Mouse (Mus musculus) embryo, embryonic 9.5 days (tissue): Measurements from ENCODE around the gene Tnrc18.

Source experiments
- DNase-seq: peaks from one replicate; pipeline ENCODE4 v3.0.0-alpha.2; 2017; ENCODE audit errors: extremely low spot score

Tnrc18 gene

DNA sequence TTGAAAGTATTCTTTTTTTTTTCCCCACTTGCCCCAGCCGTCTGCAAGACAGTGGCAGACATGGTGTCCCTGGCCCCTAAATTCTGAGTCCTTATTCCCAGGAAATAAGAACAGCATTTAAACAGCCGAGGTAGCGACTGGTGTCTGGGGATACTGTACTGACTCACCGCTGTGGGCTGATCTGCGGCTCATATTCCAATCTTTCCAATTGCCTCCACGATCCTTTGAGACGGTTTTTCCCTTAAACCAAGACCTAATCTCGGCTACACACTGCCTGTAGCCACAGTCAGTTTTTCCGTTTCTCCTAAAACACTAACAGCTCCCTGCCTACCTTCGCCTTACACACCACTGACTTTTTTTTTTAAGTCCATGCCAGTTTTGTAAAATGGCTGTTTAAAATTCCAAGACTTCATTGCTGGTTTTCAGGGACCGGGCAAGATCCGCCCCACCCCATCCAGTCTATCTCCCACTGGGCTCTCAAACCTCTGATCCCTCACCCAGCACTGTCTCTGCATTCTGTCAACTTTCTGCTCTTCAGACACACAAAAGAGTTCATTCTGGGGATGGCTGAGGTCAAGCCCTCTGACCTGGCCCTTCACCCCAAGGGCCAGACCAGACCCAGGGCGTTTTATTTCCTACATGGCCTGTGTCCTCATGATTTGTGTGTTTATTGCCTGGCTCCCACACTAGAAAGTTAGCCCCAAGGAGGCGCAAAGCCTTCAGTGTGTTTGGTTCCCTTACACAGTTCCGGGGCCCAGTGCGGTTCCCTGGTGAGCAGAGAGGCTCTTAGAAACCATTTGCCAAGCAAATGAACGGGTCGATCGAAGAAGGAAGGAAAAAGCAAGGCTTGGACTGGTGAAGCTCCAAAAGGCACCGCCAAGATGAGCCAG lies 6.5 kb downstream of the Tnrc18 start:
- peak; percentile 91 for DNase-seq

DNA sequence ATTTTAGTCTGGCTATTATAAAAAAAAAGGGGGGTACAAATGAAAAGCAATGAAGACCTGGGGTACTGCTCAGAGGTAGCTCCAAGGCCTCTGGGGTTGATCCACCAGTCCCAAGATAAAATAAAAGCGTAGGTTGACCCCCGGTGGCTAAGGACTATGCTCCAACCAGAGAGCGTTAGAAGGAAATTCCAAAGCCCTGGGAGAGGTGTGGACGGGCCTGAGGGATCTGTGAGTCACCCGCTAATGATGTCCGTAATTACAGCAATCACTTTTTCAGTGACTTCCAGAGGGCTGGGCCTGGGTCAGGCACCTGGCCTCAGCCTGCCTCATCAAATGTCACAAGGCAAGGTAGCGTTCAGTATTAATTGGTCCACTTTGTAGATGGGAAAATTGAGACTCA lies 9.8 kb downstream of the Tnrc18 start:
- DNase-seq = no peak

DNA sequence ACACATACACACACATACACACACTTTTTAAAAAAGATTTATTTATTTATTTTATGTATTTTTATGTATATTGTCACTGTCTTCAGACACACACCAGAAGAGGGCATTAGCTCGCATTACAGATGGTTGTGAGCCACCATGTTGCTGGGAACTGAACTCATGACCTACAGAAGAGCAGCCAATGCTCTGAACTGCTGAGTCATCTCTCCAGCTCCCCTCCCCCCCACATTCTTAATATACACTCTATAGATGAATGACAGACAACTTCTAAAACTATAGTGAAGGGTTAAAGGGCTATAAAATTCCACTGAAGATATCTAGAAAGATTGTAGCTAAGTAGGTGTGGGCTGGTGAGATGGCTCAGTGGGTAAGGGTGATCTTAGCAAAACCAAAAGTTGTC lies 13.7 kb downstream of the Tnrc18 start:
- no peak for DNase-seq

DNA sequence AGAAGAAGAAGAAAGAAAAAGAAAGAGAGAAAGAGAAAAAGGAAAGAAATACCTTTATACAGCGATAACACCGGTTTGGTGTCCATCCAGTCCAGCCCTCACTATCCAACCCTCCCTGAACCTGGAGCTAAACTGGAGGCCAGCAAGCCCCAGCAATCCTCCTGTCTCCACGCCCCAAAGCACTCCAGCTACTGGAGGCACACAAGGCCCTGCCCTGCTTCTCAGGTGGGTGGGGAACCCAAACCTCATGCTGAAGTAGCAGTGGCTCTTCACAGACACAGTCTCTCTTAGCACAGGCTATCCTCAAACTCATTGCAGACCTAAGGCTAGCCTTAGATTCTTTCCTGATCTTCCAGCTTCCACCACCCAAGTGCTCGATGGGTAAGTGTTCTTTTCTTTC lies 14.6 kb downstream of the Tnrc18 start:
- no peak for DNase-seq

DNA sequence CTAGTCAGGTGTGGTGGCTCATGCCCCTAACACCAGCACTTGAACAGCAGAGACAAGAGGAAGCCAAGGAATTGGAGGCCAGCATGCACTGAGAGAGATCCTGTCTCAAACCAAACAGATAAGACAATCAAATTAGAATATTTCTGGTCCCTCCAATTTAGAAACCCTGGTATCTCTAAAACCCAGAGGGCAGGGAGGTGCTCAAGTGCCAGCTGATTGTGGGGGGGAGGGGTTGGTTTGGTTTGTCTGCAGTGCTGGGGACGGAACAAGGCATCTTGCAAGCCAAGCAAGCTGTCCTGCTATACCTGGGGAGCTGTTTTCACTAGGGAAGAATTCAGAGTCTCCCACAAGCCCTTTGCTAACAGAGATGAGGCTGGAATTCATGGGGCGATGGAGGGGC lies 15.5 kb downstream of the Tnrc18 start:
- DNase-seq = no peak

DNA sequence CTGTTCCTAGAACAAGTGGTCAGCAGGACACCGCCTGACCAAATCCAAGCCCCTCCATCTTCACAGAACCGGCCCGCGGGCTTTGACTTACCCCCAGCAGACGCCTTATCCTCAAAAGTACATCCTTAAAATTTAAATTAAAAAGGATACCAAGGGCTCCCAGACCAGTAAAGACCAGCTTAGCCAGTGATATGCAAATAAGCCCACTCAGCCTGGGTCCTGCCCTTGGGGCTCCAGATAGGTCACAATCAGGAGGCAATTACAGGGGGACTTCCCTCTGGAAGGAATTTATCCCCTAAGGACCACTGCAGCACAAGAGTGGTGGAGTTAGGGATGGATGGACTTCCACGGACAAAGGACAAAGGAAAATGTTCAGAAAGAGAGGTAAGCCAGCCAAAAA lies 16.8 kb downstream of the Tnrc18 start:
- no peak for DNase-seq

DNA sequence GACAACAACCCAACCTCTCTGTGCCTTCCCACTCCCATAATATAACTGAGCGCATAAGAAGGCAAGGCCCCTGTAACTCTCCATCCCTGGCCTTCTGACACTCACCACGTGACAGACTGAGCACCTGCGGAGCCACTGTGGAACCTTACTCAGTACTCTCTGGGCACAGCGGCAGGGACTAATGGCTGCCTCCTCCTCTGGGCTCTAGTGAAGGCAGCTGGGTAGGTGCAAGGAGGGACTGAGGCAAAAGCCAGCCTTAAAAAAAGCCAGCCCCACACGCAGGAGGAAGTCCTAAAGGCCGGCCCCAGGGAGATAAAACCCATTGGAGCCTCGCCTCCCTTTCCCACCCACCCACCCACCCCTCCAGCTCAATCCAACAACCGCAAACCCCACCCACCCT lies 17.3 kb downstream of the Tnrc18 start:
- DNase-seq = no peak

DNA sequence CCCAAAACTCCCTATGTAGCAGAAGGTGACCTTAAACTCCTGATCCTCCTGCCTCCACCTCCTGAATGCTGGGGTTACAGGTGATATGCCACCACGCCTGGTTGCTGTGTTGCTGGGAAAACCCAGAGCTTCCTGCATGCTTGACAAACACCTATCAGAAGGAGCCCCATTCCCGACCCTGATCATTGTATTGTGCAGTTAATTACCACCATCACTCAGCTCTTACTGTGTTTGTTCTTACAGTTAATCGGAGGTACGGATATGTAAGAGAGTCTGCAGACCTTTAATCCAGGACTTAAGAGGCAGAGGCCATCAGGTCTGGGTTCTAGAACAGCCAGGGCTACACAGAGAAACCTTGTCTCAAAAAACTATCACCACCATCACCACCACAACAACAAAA lies 18.2 kb downstream of the Tnrc18 start:
- DNase-seq = no peak

DNA sequence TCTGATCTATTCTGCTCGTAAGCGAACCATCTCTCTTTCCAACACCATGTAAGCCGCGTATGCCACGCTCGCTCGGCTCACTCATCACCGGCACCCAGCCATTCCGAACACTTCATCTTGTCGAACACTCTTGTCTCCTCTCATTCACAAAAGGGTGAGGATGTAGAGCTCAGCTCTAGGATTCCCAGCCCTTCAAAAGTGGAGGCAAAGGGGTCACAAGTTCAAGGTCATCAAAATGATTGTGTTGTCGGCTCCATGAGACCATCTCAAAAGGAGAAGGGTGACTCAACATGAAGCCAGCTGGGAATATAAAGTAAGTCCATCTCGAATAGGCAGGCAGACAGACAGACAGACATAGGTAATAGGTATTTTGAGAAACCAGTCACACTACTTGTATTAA lies 19.3 kb downstream of the Tnrc18 start:
- DNase-seq = no peak

DNA sequence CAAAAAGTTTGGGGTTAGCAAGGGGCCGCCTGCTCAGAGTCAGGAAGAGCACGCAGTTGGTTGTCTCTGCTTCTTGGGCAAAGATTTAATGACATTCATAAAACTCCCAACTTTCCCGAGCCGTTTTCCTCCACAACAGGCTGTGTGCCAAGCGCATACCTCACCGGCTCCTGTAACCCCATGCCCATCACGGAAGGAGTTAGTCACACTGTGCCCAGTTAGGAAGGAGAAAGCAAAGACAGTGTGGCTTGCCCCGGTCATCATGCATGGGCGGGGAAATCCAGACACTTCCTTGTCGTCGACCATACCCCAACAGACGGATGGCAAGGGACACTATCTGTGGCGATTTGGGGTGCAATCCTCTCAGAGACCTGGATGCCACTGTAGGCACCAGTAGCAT lies 19.8 kb downstream of the Tnrc18 start:
- DNase-seq = no peak

DNA sequence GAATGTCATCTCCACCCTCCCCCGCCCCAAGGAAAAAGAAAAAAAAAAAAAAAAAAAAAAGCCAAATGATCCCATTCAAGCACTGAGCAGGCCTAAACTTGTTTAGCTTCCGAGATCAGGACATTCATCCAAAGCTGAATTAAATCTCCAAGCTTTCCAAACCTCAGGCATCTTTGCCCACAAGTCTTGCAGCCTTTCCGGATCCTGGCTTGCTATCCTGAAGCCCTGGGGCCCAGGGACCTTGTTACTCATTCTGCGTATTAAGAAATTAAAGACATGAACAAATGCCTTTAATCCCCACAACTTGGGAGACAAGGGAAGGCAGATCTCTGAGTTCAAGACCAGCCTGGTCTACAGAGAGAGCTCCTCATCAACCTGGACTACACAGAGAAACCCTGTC lies 20.5 kb downstream of the Tnrc18 start:
- DNase-seq = no peak

DNA sequence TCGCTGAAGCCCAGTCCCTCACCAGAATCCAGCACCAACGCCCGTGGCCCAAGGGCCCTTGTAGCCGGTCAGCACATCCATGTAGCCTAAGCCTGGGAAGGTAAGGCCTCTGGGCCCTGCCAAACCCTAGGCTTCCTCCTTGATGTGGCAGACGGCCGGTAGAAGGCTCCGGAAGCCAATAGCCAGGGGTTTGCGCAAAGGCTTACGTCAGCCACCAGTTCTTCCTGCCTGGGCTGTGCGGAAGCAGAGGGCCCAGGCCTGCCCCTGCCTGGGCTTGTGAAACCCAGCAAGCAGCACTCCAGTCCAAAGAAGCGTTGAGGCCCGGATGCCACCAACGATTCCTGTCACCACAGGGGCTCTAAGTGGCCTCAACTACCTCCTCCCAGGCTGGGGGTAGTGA lies 22.9 kb downstream of the Tnrc18 start:
- no peak for DNase-seq

DNA sequence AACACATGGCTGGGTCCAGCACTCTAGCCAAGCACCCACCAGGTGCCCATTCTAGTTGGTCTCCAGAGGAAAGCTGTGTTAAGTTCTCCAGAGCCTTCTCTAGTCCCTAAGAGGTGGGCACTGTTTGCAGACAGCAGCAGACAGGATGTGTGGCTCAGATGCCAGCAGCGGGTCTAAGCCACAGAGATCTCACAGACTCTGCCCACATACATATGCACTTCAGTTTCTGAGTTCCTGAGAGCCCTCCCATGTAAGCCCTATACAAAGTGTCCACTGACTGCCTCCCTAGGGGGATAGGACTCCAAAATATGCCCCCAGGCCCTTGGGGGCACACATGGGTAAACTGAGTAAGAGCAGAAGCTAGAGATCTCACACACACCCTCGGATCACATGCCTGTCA lies 23.3 kb downstream of the Tnrc18 start:
- DNase-seq = no peak

DNA sequence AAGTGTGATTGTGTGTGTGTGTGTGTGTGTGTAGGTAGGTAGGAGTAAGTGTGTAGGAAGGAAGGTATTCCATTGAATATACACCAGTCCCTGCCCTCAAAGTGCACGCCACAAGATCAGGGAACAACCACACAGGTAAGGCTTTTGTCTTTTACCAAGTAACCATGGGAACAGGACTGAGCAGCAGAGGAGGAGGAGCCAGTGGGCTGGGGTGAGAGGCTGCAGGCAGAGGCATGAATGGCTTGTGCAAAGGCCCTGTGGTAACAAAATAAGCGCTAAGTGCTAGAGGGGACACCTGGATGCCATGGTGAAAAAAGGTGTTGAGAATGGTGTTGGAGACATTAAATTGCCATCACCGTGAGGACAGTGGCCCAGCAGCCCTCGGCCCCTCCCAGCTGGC lies 24.9 kb downstream of the Tnrc18 start:
- no peak for DNase-seq

DNA sequence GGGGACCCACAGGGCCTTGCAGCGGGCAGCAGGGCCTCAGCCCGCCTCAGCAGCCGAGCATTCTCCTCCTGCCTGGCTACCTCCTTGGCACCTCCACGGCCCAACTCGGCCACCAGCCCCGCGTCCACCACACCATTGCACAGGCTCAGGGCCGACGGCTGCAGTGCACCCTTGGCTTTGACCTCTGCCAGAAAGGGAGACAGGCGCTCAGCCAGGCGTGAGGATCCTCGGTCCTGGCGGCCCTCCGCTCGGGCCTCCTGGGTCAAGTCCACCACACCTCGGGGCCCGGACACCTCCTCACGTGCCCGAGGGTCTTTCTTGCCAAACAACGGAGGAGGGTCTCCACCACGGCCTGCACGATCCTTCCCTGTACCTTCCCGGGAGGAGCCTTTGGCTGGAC lies 29.2 kb downstream of the Tnrc18 start:
- DNase-seq = no peak

DNA sequence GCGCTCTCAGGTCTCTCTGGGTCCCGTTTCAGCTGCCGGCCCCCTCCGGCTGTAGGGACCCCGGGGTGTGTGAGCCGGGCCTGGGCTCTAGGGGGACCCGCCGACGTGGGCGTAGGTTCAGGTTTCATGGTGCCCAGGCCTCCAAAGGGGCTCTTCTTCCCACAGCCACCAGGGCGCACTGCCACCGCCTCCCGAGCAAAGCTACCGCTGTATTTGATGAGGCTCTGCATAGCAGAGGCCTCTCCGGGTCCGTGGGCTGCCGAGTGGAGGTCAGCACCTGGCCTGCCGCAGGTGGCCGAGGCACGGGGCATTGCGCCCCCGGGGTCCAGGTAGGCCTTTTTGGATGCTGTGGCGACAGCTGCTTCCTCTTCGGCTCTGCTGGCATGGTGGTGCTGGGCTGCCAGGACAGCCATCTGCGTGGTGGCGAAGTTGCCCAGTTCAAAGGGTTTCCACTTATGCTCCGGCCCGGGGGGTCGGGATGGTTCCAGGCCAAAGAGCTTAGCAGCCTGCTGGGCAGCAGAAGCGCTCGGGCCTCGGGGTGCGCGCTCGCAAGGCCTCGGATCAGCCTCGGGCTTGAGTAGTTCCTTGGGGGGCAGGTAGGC lies 30.1 kb downstream of the Tnrc18 start:
- no peak for DNase-seq

DNA sequence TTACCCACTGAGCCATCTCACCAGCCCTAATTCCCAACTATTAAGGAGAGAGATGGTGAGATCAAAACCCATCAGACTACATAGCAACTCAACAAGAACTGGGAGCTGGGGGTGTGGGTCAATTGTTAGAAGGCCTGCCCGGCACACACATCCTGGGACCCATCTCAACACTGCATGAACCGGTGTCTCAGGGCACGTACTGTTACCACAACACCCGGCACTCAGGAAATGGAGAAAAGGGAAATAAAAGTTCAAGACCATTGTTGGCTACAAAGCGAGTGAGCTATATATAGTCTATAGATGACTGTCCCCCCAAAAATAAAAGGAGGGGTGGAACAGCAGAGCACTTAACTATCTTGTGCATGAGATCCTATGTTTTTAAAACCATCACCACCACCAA lies 30.8 kb downstream of the Tnrc18 start:
- no peak for DNase-seq

DNA sequence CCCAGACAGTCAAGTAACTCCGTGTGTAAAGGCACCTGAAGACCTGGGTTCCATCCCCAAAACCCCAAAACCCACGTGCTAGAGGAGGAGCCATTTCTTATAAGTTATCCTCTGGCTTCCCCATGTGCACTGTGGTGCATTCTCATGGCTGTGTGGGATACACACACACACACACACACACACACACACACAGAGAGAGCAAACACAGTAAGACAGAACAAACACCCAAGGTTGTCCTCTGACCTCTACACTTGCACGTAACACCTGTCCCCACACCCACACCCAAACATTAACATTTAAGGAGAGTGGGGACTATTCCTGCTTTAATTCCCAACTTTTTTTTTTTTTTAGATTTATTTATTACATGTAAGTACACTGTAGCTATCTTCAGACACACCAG lies 31.2 kb downstream of the Tnrc18 start:
- DNase-seq = no peak

DNA sequence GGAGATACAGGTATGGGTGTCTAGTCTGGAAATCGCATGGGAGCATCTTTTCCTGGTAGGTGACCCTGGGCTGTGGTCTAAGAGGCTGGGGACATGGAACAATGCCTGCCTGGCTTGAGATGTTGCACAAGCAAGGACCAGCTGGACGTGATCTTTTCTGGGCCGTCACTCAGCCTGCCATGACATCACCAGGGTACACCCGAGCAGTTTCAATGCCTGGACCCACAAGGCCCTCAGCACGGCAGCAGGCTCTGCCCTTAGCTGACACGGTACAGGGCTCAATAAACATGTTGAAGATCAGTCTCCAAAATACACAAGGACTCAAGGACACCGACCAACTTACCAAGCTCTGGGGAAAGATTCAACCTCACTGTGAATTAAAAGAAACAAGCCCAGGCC lies 34.3 kb downstream of the Tnrc18 start:
- DNase-seq = no peak

DNA sequence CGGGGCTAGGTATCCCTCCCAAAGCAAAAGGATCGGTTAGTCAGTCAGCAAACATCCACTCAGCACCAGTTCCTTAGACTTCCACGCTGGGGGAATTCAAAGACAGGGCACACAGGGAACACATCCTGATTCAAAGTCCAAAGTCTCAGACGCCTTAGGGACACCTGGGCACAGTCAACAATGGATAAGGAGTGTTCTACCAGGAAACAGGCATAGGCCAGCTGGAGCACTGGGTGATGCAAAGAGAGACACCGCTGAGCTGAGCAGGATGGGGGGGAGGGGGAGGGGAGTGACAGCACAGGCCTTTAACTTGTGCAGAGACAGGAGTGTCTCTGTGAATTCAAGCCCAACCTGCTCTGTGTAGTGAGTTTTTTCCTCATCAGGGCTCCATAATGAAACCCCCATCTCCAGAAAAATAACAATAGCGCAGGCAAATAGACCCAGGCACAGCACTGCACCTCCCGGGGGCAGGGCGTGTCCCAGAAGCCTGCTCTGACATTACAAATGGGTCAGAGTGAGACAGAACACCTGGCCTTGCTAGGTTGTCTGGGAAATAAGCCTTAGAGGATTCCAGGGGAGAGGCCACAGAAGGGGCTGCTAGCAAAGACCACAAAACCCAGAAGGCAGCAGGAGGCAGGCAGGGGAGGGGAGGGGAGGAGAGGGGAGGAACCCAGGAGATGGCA lies 34.9 kb downstream of the Tnrc18 start:
- DNase-seq = no peak

DNA sequence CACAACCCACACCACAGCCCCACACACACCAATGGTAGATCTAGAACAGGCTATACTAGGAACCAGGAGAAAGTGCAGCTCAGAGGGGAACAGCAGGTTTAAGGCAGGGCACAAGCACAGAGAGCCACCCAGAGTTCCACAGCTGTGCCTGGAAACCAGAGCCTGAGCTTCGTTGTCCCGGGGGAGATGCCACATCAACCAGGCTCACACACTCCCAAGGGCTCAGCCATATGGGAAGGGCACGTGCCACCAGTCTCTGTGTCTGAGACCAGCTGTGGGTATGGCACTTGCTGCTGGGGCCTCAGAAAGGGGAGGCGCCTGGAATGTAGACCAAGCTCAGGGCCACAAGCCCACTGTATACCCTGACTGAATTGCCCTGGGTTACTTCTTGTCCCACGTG lies 36.9 kb downstream of the Tnrc18 start:
- no peak for DNase-seq

DNA sequence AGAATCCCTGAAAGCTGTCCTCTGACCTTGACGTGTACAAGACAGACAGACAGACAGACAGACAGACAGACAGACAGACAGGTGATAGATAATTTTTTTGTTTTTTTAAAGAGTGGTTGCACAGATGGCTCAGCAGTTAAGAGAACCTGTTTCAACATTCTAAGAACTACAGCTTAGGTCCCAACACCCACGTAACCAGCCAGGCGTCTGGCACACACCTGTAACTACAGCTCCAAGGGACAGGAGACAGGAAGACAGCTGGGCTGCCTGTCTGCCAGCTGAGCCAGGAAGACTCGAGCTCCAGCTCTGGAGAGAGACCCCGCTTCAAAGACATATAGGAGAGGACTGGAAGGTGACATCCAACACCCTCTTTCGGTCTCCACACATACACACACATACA lies 38.6 kb downstream of the Tnrc18 start:
- no peak for DNase-seq

DNA sequence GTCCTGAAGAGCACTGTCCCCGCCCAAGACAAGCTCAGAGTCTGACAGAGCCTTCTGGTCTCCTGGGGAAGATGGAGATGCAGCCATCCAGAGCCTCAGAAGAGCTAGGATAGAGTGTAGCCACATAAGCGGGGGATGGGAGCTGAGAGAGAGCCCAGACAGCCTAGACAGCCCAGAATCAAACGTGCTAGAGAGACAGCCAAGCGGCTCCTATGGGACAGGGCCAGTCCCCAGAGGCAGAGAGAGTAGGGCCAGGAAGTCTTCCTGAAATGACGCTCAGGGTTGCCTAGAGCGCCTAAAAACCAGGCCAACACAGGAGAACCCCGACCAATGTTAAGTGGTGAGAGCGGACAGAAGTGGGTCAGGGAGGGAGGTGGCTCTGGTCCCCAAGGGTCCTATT lies 39.3 kb downstream of the Tnrc18 start:
- DNase-seq = no peak
